Mouse (Mus musculus) ES-Bruce4 (cell line): Measurements from ENCODE around the gene Rps2. TPM values are rescaled to one million over a fixed set of nuclear protein-coding genes. Genes with fewer than 3 reads are reported as not detected.
"Not testable (repeated sequence)": the region's sequence is repeated elsewhere in the genome, so short reads cannot be mapped to it uniquely, and the experiment has no call there.

ENCODE experiments used
- H3K27ac ChIP-seq: 2 replicates; pipeline ENCODE4 v1.5.1; 2012; ENCODE audit warnings: low read length, inconsistent platforms; ENCODE audit not compliant: insufficient read depth
- H3K27me3 ChIP-seq: 2 replicates; pipeline ENCODE4 v1.6.1; 2012; ENCODE audit warnings: mild to moderate bottlenecking, low read length, inconsistent platforms; ENCODE audit not compliant: control insufficient read depth, poor library complexity, insufficient read depth, severe bottlenecking
- H3K36me3 ChIP-seq: 2 replicates; pipeline ENCODE4 v1.6.1; 2012; ENCODE audit warnings: inconsistent platforms, mild to moderate bottlenecking, low read length, moderate library complexity; ENCODE audit not compliant: control insufficient read depth, poor library complexity, insufficient read depth, severe bottlenecking
- H3K4me1 ChIP-seq: one replicate; pipeline ENCODE4 v1.8.1; 2011; ENCODE audit warnings: low read length; ENCODE audit not compliant: control insufficient read depth, insufficient read depth
- H3K4me3 ChIP-seq: 2 replicates; pipeline ENCODE4 v1.5.1; 2011; ENCODE audit warnings: low read depth, mild to moderate bottlenecking, low read length
- H3K9ac ChIP-seq: 2 replicates; pipeline ENCODE4 v1.6.1; 2012; ENCODE audit warnings: low read depth, mild to moderate bottlenecking, inconsistent platforms; ENCODE audit not compliant: poor library complexity, severe bottlenecking
- H3K9me3 ChIP-seq: replicated peaks from 2 replicates; pipeline ENCODE4 v1.6.1; 2012; ENCODE audit warnings: mild to moderate bottlenecking, low read length, inconsistent platforms; ENCODE audit not compliant: control insufficient read depth, poor library complexity, insufficient read depth, severe bottlenecking
- CTCF ChIP-seq: IDR thresholded peaks from one replicate; pipeline ENCODE4 v1.8.1; 2011; ENCODE audit warnings: low read depth, low read length
- EP300 ChIP-seq: IDR thresholded peaks from 2 replicates; pipeline ENCODE4 v1.6.1; 2011; ENCODE audit warnings: low read depth, low read length; ENCODE audit not compliant: insufficient read depth
- POLR2A ChIP-seq: IDR thresholded peaks from one replicate; pipeline ENCODE4 v1.8.1; 2011; ENCODE audit warnings: low read length; ENCODE audit not compliant: insufficient read depth
- polyA plus RNA-seq: library from polyadenylated mRNA; stranded (reverse); fragments of >200 nt; gene quantifications from 2 replicates; pipeline ENCODE4 v1.2.4, GENCODE M21; 2011; ENCODE audit warnings: low read depth; ENCODE audit not compliant: missing spikeins, insufficient read depth, insufficient read length

Rps2 gene
- polyA plus RNA-seq = 1,670 and 1,851 TPM in 2 replicates

GRCm38 (mm10) chr17:24717943-24718342, at the start of gene Rps2, which contains the start of gene Rnf151:
Gene Rps2 (plus strand): TSS chr17:24718116.
Gene Rnf151 (minus strand): TSS chr17:24718063.
- TF ChIP-seq POLR2A = no peak
- TF ChIP-seq EP300 = no peak
- TF ChIP-seq CTCF = no peak

DNA sequence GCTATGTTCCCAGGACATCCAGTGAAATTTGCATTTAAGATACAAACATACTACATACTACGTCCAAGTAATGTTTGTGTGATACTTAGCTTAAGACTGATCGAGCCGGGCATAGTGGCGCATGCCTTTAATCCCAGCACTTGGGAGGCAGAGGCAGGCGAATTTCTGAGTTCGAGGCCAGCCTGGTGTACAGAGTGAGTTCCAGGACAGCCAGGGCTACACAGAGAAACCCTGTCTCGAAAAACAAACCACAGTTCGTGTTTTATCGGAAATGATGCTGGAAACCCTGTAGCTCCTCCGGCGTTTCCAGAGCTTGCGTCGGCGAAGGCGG, 48.7 kb upstream of the Rps2 start:
- not testable (repeated sequence) for H3K36me3 ChIP-seq, H3K27me3 ChIP-seq, H3K4me1 ChIP-seq, H3K9me3 ChIP-seq
- H3K9ac ChIP-seq = peak overlapping the region; percentile 94
- peak overlapping the region; percentile 66 for H3K27ac ChIP-seq
- H3K4me3 ChIP-seq = peak overlapping the region; percentile 89

More at GRCm38 (mm10) chr17:24717943-24718342, at the start of gene Rps2, which contains the start of gene Rnf151:
- Histone ChIP-seq H3K4me3 (peak within 1 kb of the TSS; percentile 93), H3K27me3 (no peaks in the 10 kb centered on the region), H3K4me1 (no peaks in the 10 kb centered on the region), H3K9ac (peak within 1 kb of the TSS; percentile 86), H3K9me3 (no peaks in the 10 kb centered on the region), H3K27ac (no peak within 1 kb of the TSS), H3K36me3 (peaks cover 32% of the 10 kb centered on the region)

DNA sequence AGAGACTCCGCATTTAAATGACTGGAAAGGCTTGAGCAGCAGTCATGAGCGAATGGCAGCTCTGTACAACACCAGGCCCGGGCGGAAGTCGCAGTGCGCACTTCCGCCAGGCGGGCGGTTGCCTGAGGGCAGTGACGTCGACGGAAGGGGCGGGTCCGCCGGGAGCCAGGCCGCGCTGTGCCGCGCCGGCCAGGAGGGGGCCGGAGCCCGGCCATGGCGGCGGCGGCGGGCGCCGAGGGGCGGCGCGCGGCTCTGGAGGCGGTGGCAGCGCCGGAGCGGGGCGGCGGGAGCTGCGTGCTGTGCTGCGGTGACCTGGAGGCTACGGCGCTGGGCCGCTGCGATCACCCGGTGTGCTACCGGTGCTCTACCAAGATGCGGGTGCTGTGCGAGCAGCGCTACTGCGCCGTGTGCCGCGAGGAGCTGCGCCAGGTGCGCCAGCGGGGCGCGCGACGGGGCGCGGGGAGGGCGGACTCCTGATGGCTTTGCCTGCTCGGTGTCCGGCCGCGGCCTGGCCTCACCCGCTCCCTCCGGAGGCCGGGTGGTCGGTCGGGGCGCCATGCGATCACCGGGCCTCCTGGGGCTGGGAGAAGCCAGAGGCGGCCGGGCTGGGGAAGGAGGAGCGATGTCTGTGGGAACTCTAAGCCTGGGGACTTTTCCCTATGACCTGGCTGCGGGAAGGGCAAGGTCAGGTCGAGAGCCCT, 48.2 kb upstream of the Rps2 start, which contains the start of gene Zfp598:
Zfp598 (plus strand) TSS at position 143 of the 701 bp plus-strand sequence.
- H3K9ac ChIP-seq = peak within 1 kb of the TSS; percentile 94
- TF ChIP-seq POLR2A (peak; percentile 16), CTCF (no peak), EP300 (0 out of 2 replicates have a peak, but pooled peaks have one; percentile 26)
- peaks cover 2% of the 10 kb centered on the region for H3K4me1 ChIP-seq
- H3K27ac ChIP-seq = peak within 1 kb of the TSS; percentile 66
- H3K27me3 ChIP-seq = no peaks in the 10 kb centered on the region
- no peaks in the 10 kb centered on the region for H3K36me3 ChIP-seq
- peak within 1 kb of the TSS; percentile 98 for H3K4me3 ChIP-seq
- no peaks in the 10 kb centered on the region for H3K9me3 ChIP-seq

DNA sequence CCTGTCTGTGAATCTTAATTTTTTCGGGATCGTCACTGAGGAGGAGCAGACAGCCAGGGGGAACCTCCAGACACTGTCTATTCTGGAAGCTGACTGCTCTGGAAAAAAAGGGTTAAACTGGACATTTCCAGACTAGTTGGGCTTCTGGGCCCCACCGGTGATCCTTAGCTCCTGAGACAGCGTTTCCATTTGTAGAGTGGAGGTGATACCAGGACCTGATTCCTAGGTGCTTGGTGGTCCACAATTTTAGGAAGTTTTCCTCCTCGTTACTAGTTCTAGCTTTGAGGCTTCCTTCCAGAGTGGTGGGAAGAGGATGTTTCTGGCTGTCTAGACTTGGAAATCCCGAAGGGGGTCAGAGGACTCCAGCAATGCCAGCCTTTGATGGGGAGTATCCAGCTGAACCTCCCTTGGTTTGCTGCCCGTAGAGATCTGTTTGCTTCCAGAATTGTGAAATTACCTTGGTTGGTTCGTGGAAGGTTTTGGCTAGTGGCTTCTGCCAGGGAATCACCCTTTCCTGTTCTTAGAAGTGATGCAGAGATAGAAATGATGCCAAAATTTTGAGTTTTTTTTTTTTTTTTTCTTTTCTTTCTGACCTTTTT, 47.6 kb upstream of the Rps2 start:
- peak overlapping the region; percentile 94 for H3K9ac ChIP-seq
- no peaks in the 10 kb centered on the region for H3K27me3 ChIP-seq
- H3K9me3 ChIP-seq = no peaks in the 10 kb centered on the region
- peak overlapping the region; percentile 98 for H3K4me3 ChIP-seq
- no peaks in the 10 kb centered on the region for H3K36me3 ChIP-seq
- H3K27ac ChIP-seq = peak overlapping the region; percentile 64
- H3K4me1 ChIP-seq = peaks cover 2% of the 10 kb centered on the region
- TF ChIP-seq CTCF (no peak), EP300 (no peak), POLR2A (no peak)

DNA sequence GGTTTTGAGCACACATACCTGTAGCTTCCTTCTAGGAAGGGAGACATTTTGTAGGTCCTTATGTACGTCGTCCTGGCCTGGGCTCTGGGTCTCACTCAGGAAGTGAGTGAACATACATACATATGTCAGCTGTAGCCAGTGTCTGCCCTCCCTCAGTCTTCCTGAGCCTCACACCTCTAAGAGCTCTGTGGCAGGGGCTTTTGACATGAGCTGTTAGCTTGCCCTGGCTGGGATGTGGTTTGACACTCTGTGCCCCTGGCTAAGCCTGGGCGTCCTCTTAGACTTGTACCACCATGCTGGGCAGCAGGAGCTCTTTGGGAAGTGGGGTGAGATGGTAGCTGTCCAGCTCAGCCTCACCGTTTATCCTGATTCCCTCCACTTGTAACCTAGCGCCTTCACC, 46.6 kb upstream of the Rps2 start:
- Histone ChIP-seq H3K27ac (no peak overlapping the region), H3K9ac (no peak overlapping the region), H3K4me1 (peaks cover 2% of the 10 kb centered on the region), H3K4me3 (no peak overlapping the region), H3K9me3 (no peaks in the 10 kb centered on the region), H3K36me3 (0 out of 2 replicates have a peak, but pooled peaks cover under 1% of the 10 kb centered on the region), H3K27me3 (no peaks in the 10 kb centered on the region)
- TF ChIP-seq POLR2A (no peak), EP300 (no peak), CTCF (no peak)

GRCm38 (mm10) chr17:24672141-24672540, 45.8 kb upstream of the Rps2 start:
- Histone ChIP-seq H3K27me3 (no peaks in the 10 kb centered on the region), H3K36me3 (0 out of 2 replicates have a peak, but pooled peaks cover 5% of the 10 kb centered on the region), H3K9me3 (no peaks in the 10 kb centered on the region), H3K27ac (no peak overlapping the region), H3K4me3 (peak overlapping the region; percentile 24), H3K9ac (0 out of 2 replicates have a peak overlapping the region, but pooled peaks have one; percentile 1), H3K4me1 (peaks cover 2% of the 10 kb centered on the region)
- no peak for TF ChIP-seq EP300
- TF ChIP-seq POLR2A = no peak
- no peak for TF ChIP-seq CTCF
